Mouse (Mus musculus) layer of hippocampus, adult 18-20 months (tissue): ENCODE results near the gene Olah. TPM values are rescaled to one million over a fixed set of nuclear protein-coding genes. Genes with fewer than 3 reads are reported as not detected.
"Not testable (repeated sequence)": the region's sequence is repeated elsewhere in the genome, so short reads cannot be mapped to it uniquely, and the experiment has no call there.

Experiments
- DNase-seq, 2 experiments: peaks; one replicate each; pipeline ENCODE4 v3.0.0; 2022; ENCODE audit warnings: low spot score in 2 of 2
- long read RNA-seq: library from polyadenylated mRNA; stranded (forward); transcript quantifications from one replicate; pipeline ENCODE4 v2.0.0, GENCODE M21; 2021
- total RNA-seq, 2 experiments: library from RNA; stranded (reverse); gene quantifications; 2 replicates each; pipeline ENCODE4 v1.2.3; 2021

Olah gene
- not detected for total RNA-seq
- long read RNA-seq, result 0 reads

- not testable (repeated sequence) for DNase-seq
Measured at GRCm38 (mm10) chr2:3397110-3397509, at the start of gene Olah. Olah (minus strand) TSS chr2:3397210.

GRCm38 (mm10) chr2:3445984-3446383 lies 49.0 kb upstream of the Olah start:
- DNase-seq, result no peak

GRCm38 (mm10) chr2:3444206-3444605 lies 47.2 kb upstream of the Olah start:
- DNase-seq, result peak; percentile 30 to 71

GRCm38 (mm10) chr2:3437956-3438355 lies 40.9 kb upstream of the Olah start:
- DNase-seq, result no peak

GRCm38 (mm10) chr2:3435369-3436061 lies 38.5 kb upstream of the Olah start:
- DNase-seq, result no peak

GRCm38 (mm10) chr2:3430956-3431355 lies 33.9 kb upstream of the Olah start:
- DNase-seq, result no peak

- DNase-seq, result no peak
Measured at GRCm38 (mm10) chr2:3424579-3424910, 27.5 kb upstream of the Olah start.

GRCm38 (mm10) chr2:3423841-3424578 lies 27.0 kb upstream of the Olah start, which contains the start of gene Dclre1c:
Dclre1c (plus strand) TSS chr2:3424131.
- peak; percentile 82 to 94 for DNase-seq

- DNase-seq, result no peak
Measured at GRCm38 (mm10) chr2:3422548-3422947, 25.5 kb upstream of the Olah start, which contains the start of gene Meig1. Meig1 (minus strand) TSS chr2:3422648.

GRCm38 (mm10) chr2:3420157-3420556 lies 23.1 kb upstream of the Olah start:
- DNase-seq, result peak in 1 of 2 experiments; percentile 16

- DNase-seq, result peak; percentile 92 to 97
Measured at GRCm38 (mm10) chr2:3418883-3419431, 21.9 kb upstream of the Olah start.

- DNase-seq, result no peak
Measured at GRCm38 (mm10) chr2:3415676-3416075, 18.7 kb upstream of the Olah start.

- DNase-seq, result peak in 1 of 2 experiments; percentile 81
Measured at GRCm38 (mm10) chr2:3414241-3414640, 17.2 kb upstream of the Olah start.

GRCm38 (mm10) chr2:3407756-3408155 lies 10.7 kb upstream of the Olah start:
- no peak for DNase-seq

- no peak for DNase-seq
Measured at GRCm38 (mm10) chr2:3405981-3406380, 9.0 kb upstream of the Olah start.

GRCm38 (mm10) chr2:3391945-3392344 lies 5.1 kb downstream of the Olah start:
- no peak for DNase-seq

- DNase-seq, result no peak
Measured at GRCm38 (mm10) chr2:3387105-3387860, 9.7 kb downstream of the Olah start.

- no peak for DNase-seq
Measured at GRCm38 (mm10) chr2:3365127-3365526, 31.9 kb downstream of the Olah start.

GRCm38 (mm10) chr2:3361067-3361466 lies 35.9 kb downstream of the Olah start:
- DNase-seq, result no peak

- no peak for DNase-seq
Measured at GRCm38 (mm10) chr2:3357887-3358286, 39.1 kb downstream of the Olah start.

GRCm38 (mm10) chr2:3356311-3356710 lies 40.7 kb downstream of the Olah start:
- DNase-seq, result no peak

GRCm38 (mm10) chr2:3355793-3356192 lies 41.2 kb downstream of the Olah start:
- DNase-seq, result no peak
